Mouse (Mus musculus): ENCODE measurements around the gene Atpaf2.
"Not testable (repeated sequence)": the region's sequence is repeated elsewhere in the genome, so short reads cannot be mapped to it uniquely, and the experiment has no call there.

Atpaf2 gene

DNA sequence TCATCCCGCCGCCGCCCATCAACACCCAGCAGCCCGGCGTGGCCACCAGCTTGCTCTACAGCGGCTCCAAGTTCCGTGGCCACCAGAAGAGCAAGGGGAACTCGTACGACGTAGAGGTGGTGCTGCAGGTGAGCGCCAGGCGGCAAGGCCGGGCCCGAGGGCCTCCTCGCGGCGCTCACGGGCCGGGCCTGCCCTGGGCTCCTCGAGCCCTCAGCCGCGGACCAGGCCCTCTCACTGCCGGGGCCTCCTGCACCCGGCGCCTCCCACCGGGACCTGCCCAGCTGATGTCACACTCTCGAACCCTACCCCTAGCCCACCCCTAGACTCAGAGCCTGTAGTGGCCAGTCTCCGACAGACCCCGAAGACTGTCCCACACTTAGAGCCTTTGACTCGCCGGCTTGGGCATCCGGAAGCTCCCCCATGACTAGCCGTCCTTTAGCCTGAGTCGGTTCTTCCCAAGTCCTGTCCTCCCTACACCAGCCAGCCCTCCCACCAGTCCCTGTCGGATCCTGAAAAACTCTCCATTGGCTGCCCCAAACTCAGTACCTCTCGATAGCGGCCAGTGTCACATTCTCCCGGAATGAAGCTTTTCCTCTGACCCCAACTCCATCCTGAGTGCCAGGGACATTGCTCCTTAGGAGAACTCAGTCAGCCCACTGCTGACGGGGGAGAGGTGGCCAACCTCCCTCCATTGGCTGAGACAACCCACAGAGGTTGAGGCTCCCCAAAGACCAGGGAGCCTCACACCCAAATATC, at the start of gene Atpaf2:
TSS of gene Atpaf2 (minus strand) at position 741 of the 756 bp plus-strand sequence.
- DNase-seq = no peak

DNA sequence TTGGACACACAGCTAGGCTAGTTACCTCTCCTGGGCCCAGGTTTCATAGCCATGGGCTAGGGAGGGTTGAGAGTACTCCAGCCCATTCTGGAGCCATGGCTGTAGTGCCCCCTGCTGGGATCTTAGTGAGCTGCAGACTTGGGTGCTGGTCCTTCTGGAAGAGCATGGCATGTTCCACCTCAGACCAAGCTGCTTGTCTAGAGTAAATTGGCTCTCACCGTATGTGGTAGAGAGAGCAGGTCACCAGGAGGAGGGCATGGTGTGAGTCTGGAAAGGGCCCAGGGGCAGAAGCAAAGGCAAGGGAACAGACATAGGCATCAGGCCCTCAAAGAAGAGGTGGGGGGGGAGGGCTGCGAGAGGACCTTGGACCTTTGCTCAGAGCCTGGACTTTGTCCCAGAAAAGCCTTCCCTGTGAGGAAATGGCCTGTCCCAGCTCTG, 47.7 kb upstream of the Atpaf2 start:
- DNase-seq = peak; percentile 53 to 61

DNA sequence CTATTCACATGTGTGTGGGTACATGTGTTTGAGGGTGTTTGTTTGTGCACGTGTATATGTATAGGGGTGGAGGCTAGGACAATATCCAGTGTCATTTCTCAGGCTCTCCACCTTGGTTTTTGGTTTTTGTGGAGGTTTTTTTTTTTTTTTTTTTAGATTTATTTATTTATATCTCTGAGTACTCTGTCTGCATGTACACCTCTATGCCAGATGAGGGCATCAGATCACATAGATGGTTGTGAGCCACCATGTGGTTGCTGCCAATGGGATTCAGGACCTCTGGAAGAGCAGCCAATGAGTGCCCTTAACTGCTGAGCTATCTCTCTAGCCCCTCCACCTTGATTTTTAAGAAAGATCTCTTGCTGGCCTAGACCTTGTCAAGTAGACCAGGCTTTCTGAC, 39.7 kb upstream of the Atpaf2 start:
- DNase-seq = no peak

DNA sequence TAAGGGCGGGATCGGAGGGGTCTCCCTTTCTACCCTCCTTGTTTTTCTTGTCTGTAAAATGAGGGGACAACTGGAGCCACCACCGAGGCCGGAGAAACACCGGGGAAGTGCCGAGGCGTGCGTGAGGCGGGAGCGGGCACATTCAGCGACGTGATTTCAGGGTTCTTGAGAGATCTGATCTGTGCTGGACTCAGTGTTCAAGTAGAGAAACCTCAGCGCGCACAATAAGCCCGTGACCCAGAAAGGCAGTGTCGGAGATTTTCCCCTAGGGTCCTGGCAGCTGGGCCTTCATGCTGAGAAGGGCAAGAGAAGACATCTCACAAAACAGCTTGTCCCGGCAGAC, 36.5 kb upstream of the Atpaf2 start:
- DNase-seq = no peak

DNA sequence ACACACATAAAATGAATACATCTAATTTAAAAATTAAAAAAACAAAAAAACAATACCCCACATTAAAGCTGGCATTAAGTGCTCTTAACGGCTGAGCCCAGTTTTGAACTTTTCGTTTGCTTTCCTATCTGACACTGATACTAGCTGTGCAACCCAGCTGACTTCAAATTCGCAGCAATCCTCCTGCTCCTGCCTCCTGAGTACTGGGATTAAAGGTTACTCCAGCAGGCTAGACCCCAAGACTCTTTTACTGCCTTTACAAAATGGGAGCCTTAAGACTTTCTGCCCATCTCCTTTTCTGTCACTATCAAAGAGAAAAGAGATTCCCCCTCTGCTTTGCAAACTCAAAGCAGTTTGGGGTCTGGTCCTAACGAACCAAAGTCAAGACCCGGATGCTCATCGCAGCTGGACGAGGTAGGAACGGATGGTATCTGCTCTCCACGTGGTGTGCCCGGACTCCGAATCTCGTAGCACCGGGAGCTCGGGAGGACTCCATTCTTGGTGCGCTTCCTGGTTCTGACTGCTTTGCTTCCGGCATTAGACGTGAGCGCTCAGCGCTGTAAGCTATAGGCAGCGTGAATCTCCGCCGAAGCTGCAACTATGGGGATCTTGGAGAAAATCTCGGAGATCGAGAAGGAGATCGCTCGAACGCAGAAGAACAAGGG, 36.0 kb upstream of the Atpaf2 start, which contains the start of gene Drg2:
TSS of gene Drg2 (plus strand) at position 512 of the 665 bp plus-strand sequence.
- DNase-seq = peak; percentile 88 to 91

DNA sequence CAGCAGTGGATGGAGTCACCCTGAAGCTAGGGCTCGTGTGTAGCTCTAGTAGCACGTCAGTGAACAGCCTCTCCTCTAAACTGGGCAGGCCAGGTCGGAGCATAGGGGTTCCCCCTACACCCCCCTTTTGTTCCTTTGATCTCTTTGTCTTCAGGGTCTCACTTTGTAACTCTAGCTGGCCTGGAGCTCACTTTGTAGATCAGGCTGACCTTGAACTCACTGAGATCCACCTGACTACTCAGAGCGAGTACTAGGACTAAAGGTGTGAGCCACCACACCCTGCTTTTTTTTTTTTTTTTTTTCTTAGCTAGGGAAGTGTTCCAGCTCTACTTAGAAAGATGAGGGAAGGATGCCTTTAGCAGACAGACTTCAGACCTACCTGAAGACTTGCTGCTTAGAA, 25.8 kb upstream of the Atpaf2 start:
- DNase-seq = no peak

DNA sequence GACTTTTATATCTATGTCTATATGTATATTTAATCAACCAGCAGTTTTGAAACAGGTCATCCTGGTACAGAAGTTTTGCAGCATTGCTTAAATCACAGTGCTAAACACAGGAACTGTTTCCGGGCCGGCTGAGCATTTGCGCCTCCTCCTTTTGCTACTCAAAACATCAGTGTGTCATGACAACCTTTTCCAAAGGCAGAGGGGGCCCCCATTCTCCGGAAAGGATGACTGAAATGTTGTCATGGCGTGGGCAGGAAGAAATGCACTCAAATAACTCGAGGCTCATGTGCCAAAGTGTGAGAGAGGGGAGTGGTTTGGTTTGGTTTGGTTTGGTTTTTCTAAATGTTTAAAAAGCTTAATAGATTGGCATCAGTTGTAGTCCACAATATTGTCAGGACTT, 24.6 kb upstream of the Atpaf2 start:
- DNase-seq = no peak

DNA sequence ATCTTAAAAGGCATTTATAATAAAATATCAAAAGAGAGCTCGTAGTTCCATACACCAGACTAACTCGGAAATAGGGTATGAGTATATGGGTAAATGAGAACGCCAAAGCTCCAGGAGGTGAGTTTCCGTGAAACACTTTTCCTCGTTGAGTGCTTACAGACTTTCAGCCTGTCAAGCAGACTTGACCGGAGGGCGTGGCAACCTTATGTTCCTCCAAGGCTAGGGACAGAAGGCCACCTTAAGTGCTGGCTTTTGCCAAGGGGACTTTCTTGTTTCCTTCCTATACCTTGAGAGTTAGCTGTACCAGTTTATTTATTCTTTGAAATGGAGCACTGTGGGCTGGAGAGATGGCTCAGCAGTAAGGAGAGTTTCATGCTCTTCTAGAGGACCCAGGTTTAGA, 21.9 kb upstream of the Atpaf2 start:
- DNase-seq = no peak

DNA sequence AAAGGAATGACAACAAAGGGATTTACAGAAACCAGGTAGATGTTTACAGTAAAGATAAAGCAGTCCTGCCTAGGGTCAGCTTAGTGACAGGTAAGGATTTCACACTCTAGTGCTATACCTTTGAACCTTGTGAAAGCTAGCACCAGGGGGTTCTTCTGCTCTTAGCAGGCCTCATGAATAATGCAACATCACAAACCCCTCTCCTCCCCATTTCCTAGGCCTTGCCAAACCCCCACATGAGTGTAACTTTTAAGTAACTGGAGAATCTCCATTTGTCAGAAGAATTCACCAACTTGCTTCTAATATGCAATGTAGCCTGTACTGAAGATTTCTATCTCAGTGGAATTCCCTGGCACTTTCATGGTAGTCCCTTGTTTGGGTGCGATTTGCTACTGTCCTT, 21.4 kb upstream of the Atpaf2 start:
- not testable (repeated sequence) for DNase-seq

DNA sequence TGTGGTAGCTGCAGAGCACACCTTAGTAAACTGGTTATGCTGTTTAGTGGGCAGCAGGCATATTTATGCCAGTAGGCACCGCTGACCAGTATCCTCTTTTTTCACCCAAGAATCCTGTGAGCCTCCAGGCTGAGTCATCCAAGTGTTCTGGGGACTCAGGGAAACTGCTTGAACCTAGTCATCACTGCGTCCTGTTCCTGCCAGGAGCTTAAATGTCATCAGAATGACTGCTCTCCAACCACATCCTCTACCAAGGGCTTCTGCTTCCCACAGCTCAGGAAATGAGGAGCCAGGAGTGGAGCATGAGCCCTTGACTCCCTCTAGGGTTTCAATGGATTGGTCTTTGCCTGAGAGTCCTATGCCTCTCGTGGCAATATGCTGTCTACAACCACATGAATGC, 18.4 kb upstream of the Atpaf2 start:
- DNase-seq = no peak

DNA sequence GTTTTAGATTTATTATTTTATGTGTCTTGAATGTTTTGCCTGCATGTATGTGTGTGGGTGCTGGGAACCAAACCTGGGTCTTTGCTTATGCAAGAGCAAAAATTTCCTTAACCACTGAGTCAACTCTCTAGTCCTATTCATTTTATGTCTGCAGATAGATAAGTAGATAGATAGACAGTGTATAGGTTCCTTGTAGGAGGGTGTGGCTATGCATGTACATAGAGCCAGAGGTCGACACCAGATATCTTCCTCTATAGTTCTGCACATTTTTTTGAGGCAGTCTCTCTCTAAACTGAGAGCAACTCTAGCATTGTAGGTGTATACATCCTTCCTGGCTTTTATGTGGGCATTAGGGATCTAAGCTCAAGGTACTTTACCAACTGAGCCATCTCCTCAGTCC, 16.9 kb upstream of the Atpaf2 start:
- DNase-seq = no peak

DNA sequence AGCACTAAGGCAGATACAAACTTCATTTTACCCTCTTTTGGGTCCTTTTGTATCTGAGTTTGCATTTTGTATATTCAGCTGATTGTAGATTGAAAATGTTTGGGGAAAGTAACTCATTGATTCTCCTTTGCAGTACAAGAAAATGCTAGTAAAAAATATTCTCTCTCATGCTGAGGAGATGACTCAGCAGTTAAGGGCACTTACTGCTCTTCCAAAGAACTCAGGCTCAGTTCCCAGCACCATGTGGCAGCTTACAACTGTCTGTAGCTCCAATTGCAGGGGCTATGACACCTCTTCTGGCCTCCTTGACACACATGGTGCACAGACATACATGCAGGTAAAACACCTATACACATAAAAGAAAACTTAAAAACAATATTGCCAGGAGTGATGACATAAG, 15.2 kb upstream of the Atpaf2 start:
- DNase-seq = no peak

DNA sequence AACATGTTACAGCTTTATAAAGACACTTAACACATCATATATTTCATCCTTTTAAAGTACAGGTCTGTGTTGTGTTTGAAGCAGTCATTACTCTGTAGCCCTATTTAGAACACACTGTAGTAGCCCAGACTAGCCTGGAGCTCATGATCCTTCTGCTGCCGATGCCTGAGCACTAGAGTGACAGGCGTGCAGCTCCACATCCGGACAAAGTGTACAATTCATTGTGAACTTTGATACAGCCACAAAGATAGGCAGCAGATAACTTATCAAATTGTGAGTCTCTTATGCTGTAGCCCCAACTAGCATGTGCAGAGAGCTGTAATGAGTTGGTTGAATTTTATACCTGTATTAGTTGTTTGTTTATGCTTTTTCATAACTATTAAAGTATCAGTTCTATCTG, 9.4 kb upstream of the Atpaf2 start:
- no peak for DNase-seq

DNA sequence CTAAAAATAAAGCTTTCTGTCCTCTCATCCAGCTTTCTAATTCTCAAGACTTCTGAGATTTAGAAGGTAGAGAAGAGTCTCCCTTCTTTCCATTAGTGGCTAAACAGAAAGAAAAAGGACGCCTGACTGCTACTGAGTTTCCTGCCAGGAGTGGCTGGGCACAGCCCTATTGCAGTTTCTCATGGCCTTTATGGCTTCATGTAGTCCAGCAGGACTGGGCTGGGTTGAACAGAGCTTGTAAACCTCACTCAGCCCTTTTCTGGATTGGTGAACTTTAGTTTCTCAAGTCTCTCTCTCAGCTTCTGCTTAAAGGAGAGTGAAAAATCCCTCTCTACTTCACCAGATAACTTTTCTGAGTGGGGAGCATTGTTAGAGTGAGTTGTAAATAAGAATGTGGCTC, 8.2 kb upstream of the Atpaf2 start:
- no peak for DNase-seq

DNA sequence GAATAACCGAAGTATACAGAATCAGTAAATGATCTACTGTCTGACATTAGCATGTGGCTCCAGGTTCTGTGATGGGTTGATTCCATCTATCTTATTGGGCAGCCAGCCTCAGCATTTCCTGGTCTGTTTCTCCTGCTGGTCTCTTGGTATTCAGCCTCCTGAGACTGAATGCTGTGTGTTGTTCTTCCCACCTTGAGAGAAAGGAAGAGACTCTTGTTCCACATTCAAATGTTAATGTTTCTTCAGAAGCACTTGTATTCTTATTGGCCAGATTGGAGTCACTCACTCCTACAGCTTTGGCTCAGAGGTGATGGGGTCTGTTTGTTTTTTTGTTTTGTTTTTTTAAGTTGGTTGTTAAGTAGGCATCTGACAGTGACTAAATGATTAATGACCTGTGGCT, 4.7 kb upstream of the Atpaf2 start:
- DNase-seq = no peak

DNA sequence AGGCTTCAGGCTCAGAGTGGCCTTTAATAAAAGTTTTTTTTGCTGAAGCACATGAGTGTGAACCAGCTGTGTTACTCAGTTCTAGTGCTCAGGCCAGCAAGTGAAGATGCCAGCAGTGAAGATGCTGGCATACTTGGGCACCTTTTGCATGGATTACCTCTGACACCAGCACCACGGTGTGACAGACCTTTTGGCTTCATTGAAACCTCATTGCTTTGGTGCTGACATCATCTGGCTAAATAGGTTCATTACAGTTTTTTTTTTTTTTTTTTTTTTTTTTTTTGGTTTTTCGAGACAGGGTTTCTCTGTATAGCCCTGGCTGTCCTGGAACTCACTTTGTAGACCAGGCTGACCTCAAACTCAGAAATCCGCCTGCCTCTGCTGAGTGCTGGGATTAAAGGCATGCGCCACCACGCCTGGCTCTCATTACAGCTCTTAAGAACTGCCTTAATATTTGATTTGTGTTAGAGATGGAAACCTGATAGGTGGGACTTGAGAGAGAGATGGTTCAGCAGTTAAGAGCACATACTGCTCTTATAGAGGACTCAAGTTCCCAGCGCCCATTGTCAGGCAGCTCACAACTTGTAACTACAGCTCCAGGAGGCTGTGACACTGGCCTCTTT, 3.9 kb upstream of the Atpaf2 start:
- DNase-seq = no peak

DNA sequence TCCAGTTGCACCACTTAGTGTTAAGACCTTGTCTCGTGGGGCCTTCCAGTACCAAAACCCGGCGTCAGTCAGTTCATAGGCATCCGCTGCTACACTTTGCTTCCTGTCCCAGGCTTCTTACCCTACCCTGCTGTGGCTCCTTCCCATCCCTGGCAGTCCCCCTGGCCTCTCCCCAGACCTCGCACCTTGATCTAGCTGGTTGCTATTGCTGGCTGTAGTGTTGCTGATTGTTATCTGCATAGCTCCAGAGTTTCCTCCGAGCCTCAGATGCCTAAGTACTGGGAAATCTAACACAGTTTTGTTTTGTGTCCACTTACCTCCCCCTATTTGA, 181 bp upstream of the Atpaf2 start:
- no peak for DNase-seq

DNA sequence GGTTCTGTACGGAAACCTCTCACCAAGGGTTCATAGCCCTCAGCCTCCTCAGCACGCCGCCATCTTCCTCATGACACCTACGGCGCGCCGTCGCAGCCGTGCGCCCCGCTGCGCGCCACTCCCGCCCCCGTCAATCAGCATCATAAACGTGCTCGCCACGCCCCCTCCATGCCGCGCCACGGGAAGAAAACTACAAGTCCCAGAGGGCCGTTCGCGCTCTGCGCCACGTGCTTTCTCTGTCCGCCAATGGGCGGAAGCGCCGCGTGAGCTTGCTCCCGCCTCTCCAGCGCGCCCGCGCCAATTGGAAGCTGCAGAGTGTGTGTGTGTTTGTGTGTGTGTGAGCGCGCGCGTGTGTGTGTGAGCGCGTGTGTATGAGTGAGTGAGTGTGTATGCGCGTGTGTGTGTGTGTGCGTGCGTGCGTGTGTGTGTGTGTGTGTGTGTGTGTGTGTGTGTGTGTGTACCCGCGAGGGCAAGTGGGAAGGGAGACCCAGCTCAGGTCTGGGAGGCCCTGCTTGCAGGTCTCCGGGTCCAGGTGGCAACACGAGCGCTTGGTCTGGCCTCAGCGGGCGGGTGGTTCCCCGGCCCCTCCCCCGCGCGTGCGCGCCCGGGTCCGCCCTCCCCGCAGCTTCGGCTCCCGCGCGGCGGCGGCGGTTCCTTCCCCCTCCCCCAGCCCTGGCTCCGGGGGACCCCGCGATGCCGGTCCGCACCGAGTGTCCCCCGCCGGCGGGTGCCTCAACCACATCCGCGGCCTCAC, 1.1 kb downstream of the Atpaf2 start, which contains the start of gene Gid4:
TSS of gene Gid4 (plus strand) at position 183 of the 754 bp plus-strand sequence.
- DNase-seq = peak; percentile 99

DNA sequence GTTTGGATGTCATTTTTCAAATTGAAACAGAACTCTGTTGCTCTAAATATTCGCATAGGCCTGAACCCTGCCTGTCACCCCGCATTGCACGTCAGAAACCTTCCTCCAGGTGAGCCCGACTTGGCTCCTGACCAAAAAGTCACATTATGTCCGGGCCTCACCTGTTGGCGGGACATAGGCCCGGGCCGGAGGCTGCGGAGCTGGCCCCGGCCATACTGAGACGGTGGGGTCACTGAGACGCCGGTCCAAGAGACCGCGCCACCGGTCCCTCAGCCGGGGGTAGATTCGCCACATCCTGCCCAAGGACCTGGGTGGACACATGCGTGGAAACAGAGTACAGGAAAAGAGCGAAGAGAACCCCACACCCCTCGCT, 1.7 kb downstream of the Atpaf2 start:
- DNase-seq = no peak

DNA sequence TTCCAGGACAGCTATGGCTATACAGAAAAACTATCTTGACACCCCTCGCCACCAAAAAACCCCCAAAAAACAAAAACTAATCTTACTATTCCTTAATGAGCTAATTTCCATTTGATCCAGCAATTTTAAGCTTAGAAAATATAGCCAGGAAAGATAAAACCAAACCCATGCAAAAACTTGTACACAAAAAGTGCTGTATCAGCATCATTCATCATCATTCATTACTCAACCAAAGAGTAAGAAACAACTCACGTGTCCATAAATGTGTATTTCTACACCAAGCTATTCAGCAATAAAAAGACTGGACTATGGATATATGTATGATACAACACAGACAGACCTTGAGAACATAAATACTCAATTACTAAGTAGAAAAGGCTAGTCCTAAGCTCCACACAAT, 5.3 kb downstream of the Atpaf2 start:
- DNase-seq = no peak

DNA sequence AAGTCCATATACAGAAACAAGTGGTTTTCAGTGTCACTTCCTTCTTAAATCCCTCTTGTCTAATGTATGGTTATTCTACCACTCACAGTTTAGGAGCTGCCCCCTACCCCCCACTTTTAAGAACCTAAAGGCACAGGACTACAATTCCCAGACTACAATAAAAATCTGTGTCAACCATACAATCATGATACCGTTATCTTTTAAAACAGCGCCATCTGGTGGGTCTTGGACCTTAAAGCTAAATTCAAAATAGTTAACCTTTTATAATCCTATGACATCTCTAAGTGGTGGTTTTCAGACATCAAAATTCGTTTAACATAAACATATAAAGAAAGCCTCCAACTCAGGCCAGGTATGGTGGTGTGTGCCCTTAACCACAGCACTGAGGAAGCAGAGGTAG, 6.1 kb downstream of the Atpaf2 start:
- DNase-seq = peak; percentile 52 to 78

DNA sequence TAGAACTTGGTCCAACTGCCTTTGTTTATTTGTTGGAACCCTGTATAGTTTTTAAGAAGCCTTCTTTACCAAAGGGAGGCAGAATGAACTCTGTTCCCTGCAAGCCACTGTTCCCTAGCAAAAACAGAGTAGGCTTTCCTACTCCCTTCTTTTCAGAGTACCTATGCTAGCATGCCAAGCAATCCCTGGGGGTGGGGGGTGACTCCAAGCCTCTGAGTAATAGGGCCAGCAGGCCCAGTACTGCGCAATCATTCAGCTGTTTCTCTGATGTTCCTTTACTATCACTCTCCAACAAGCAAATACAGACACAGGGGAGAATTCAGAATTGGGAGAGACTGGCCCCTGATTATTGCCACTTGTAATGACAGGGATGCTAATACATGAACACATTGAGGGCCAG, 11.7 kb downstream of the Atpaf2 start:
- DNase-seq = no peak

DNA sequence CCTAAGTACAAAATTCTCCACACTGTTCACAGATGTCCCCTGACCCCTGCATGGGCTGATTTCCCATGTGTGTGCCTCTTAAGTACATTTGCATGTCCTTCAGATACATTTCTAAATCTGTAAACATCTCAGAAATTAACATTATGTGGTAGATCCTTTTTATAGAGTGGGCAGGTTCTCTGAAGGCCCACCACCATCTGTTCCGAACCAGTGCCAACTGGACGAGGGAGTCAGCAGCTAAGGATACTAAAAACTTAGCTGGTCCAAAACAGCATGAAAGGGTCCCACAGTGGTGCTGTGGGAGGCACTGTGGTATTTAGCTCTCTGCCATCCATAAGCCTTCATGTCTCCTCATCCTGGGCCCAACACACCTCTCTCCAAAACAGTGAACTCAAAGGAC, 21.1 kb downstream of the Atpaf2 start:
- DNase-seq = peak in 1 of 2 experiments; percentile 6

DNA sequence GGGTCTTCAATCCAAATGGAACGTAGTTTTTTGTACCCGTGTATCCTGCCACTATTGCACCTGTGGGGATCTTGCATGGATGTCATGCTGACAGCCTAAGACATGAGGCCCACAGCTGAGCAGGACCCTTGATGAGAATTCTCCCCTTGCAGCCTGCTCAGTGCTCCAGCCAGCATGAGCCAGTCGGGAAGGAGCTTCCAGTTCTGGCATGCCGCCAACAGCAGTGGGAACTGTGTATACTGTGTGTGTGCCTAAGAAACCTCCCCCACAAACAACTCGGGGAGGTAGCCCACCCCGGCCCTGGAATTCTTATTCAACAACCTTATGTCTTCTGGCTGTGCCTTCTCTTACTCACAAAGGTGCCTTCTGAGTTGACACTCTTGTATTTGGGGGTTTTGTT, 21.7 kb downstream of the Atpaf2 start:
- peak; percentile 35 to 49 for DNase-seq
